Mouse (Mus musculus) G1E-ER4 (cell line): ENCODE results near the gene St6galnac4. TPM values are rescaled to one million over a fixed set of nuclear protein-coding genes. Genes with fewer than 3 reads are reported as not detected.

Source experiments
- GATA1 ChIP-seq: IDR thresholded peaks from one replicate; pipeline ENCODE4 v1.8.0; 2012; ENCODE audit warnings: low read length, inconsistent platforms
- polyA plus RNA-seq: library from polyadenylated mRNA; stranded (reverse); fragments of >175 nt; gene quantifications from 2 replicates; pipeline ENCODE4 v1.2.3, GENCODE M21; 2012

Gene St6galnac4
- polyA plus RNA-seq, 1 experiment: 29.4 TPM

GRCm38 (mm10) chr2:32645647-32646046 lies 58.8 kb downstream of the St6galnac4 start:
- no peak for TF ChIP-seq GATA1

- TF ChIP-seq GATA1: no peak
Measured at GRCm38 (mm10) chr2:32646379-32647056, 59.6 kb downstream of the St6galnac4 start, which contains the start of gene Eng. Gene Eng, plus strand, starts transcription at chr2:32646595.

DNA sequence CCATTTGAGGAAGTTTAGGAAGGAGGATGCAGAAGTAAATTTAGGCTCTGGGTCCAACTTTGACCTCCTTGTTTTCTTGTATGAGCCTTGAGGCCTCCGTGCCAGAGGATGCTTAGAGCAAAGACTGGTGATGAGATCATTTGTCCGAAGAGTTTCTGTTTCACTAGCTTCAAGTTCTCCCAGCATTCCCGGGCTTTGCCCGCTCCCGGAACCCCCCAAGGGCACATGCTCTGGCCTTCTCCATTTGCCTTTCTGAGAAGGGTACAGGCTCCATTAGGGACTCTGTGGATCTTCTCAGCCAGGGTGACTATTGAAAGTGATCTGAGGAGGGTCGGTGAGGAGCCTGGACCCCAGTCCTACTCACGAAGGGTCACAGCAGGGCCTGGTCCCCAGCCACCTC lies 60.5 kb downstream of the St6galnac4 start:
- no peak for TF ChIP-seq GATA1

Other genes with a start within 250 kb of the St6galnac4 start
- 342 and 353 TPM in 2 replicates for gene Ciz1, start 234.8 kb upstream of the St6galnac4 start, polyA plus RNA-seq
- gene Dnm1, start 233.8 kb upstream of the St6galnac4 start, polyA plus RNA-seq: 0.04 and 0.13 TPM in 2 replicates
- 68.1 and 99.6 TPM in 2 replicates for gene 1110008P14Rik, start 205.2 kb upstream of the St6galnac4 start, polyA plus RNA-seq
- gene Lcn2, start 198.8 kb upstream of the St6galnac4 start, polyA plus RNA-seq: not detected in 2 replicates
- 8.1 and 10.6 TPM in 2 replicates for gene Ptges2, start 191.2 kb upstream of the St6galnac4 start, polyA plus RNA-seq
- gene Naif1, start 136.6 kb upstream of the St6galnac4 start, polyA plus RNA-seq: 8.4 and 10.4 TPM in 2 replicates
- gene Slc25a25, start 135.7 kb upstream of the St6galnac4 start, polyA plus RNA-seq: 10.0 and 11.7 TPM in 2 replicates
- gene Fam102a, start 51.8 kb upstream of the St6galnac4 start, polyA plus RNA-seq: 11.4 and 12.0 TPM in 2 replicates
- gene Dpm2, start 16.2 kb upstream of the St6galnac4 start, polyA plus RNA-seq: 7.4 and 8.5 TPM in 2 replicates
- gene Pip5kl1, start 12.3 kb upstream of the St6galnac4 start, polyA plus RNA-seq: 0.36 TPM in 1 of 2 replicates, not detected in the other
- not detected in 2 replicates for gene 9430097D07Rik, start 11.4 kb upstream of the St6galnac4 start, polyA plus RNA-seq
- 47.5 and 58.6 TPM in 2 replicates for gene St6galnac6, start 12.6 kb downstream of the St6galnac4 start, polyA plus RNA-seq
- gene Ak1, start 34.7 kb downstream of the St6galnac4 start, polyA plus RNA-seq: 0.63 and 0.94 TPM in 2 replicates
- 0.31 and 0.61 TPM in 2 replicates for gene Eng, start 59.5 kb downstream of the St6galnac4 start, polyA plus RNA-seq
- gene Fpgs, start 117.0 kb downstream of the St6galnac4 start, polyA plus RNA-seq: 116 and 172 TPM in 2 replicates
- gene Cdk9, start 126.0 kb downstream of the St6galnac4 start, polyA plus RNA-seq: 76.1 and 131 TPM in 2 replicates
- not detected in 2 replicates for gene Sh2d3c, start 134.0 kb downstream of the St6galnac4 start, polyA plus RNA-seq
- not detected in 2 replicates for gene 6330409D20Rik, start 153.9 kb downstream of the St6galnac4 start, polyA plus RNA-seq
- 37.0 and 41.8 TPM in 2 replicates for gene Tor2a, start 170.1 kb downstream of the St6galnac4 start, polyA plus RNA-seq
- gene Ttc16, start 188.5 kb downstream of the St6galnac4 start, polyA plus RNA-seq: 0.02 TPM in 1 of 2 replicates, not detected in the other
- 5.8 and 7.0 TPM in 2 replicates for gene Ptrh1, start 188.7 kb downstream of the St6galnac4 start, polyA plus RNA-seq
- gene Cfap157, start 197.3 kb downstream of the St6galnac4 start, polyA plus RNA-seq: not detected in 2 replicates